Mouse (Mus musculus) splenic B cell, adult 2 months (primary cell): Measurements from ENCODE around the gene Ambra1.
A peak's percentile ranks its signal among the peaks of the same experiment; 100 is the strongest.

Experiments
- DNase-seq: peaks from one replicate; pipeline ENCODE4 v3.0.0-alpha.2; 2011; ENCODE audit warnings: low read depth, low spot score
- H3K27me3 ChIP-seq: 2 replicates; pipeline ENCODE4 v1.6.1; 2012; ENCODE audit warnings: mild to moderate bottlenecking, low read length, moderate library complexity, mixed read lengths; ENCODE audit not compliant: control insufficient read depth, poor library complexity, insufficient read depth, severe bottlenecking
- H3K36me3 ChIP-seq: 2 replicates; pipeline ENCODE4 v1.6.1; 2012; ENCODE audit warnings: mild to moderate bottlenecking, low read length, moderate library complexity, mixed read lengths; ENCODE audit not compliant: control insufficient read depth, poor library complexity, insufficient read depth, severe bottlenecking

Ambra1 gene

DNA sequence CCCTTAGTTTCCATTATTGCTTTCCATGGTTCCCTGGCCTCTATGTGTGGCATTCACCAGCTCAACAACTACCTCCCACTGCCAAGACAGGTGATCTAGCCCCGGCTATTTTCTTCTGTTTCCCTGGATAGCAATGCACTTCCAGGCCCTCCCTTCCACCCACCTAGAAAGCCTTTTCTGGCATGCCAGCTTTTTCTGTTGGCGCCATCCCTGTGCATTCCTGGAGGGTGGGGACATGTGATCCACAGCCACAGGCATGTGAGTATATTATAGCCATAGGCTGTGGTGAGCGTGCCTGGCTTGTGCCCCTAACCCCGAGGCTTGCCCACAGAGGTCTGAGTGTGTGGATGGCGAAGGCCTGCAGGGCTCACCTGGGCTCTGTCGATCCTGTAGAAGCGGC is 206.2 kb downstream of the Ambra1 start:
- DNase-seq = no peak
- H3K36me3 ChIP-seq = peaks cover 31% of the 10 kb centered on the region
- H3K27me3 ChIP-seq = no peaks in the 10 kb centered on the region

DNA sequence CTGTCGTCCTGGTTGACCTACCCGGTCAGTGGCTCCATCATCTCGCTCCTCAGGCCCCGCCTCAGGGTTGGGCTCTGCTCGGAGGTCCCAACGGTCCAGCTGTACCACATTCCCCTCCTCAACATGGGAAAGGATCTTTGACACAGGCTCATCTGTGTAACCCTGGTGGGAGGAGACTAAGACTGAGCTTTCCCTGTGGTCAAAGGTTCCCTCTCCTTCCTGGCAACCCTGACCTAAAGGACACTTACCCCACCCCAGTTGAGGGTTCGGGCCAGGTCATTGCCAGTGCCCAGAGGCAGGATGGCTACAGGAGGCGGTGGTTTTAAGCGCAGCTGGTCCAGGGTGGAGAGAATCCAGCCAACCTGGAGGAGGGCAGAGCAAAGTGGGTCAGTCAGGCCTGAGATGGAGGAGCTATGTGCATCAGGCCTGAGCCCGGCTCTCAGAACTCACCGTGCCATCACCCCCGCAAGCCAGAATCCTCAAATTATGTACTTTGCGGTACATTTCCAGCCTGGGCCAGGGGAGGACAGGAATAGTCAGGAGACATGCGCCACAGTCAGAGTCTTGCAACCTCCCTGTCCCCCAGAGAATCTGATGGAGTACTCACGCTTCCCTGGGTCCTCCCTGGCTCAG is 209.5 kb downstream of the Ambra1 start:
- DNase-seq = no peak
- Histone ChIP-seq H3K36me3 (peaks cover 23% of the 10 kb centered on the region), H3K27me3 (no peaks in the 10 kb centered on the region)

DNA sequence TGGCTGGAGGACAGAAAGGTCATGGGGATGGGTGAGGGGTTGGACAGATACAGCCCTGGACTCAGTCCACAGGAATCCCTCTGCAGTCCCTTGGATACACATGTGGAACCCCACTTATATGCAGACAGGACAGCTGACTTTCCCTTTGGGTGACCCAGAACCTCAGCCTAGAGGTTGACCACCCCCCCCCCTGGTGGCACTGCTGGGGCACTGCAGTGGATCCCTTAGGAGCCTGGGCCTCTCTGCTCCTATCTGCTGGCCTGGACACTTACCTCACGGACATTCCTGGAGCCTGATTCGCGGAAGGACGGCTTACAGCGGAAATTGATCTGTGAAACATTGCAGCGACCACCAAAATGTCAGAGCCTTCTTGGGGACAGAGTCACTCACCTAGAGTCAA is 212.4 kb downstream of the Ambra1 start:
- Histone ChIP-seq H3K36me3 (peaks cover 9% of the 10 kb centered on the region), H3K27me3 (no peaks in the 10 kb centered on the region)
- DNase-seq = peak; percentile 41

DNA sequence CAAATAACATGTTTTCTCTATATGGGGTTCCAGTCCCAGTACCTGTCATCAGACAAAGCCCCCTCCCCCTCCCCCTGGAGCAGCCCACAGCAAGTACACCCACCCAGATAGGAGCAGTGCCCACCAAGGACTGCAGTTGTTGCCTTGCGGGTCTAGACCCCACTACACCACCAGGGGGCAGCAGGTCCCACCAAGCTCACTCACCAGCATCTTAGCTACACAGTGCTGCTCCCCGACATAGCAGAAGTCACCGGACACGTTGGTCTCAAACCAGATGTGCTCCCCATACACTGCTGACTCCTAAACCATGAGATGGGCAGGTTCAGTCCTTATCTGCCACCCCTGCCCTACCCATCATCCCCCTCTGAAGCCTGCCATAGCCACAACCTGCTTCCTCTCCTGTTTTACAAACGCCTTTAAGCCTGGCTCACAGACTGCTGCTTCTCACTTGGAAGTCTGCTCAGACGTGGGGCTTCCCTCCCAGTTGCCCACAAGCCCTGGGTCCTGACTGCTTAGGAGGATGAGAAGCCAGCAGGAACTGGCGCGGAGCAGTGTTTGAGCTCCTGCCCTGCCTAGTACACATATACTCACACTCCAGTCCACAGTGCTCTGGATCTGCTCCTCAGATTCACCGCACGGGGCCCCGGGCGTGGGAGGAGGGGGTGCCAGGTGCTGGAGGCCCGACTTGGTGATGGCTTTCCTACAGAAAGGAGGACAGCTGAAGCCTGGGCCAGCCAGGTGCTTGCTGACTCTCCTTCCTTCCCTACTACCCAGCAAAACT is 214.4 kb downstream of the Ambra1 start:
- DNase-seq = peak; percentile 87
- Histone ChIP-seq H3K27me3 (no peaks in the 10 kb centered on the region), H3K36me3 (peaks cover 3% of the 10 kb centered on the region; the same call in 1 of the 2 replicates)

DNA sequence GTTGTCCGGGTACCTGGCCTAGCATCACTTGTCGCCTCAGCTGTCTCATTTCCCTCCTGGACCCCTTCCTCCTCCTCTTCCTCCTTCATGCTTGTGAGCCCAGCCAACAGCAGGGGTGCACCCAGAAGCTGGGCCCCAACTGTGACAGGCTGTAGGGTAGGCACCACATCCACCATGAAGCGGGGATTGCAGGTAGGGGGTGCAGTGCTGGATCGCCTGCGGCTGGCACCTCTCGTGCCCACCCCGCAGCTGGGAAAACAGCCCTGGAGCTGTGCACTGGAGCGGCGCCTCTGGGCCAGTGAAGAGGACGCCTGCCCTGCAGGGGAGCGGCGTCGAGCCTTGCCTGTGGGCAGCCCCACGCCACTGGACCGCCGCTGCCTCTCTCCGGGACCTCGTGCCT is 215.5 kb downstream of the Ambra1 start, which contains the start of gene Gm9821:
Gene Gm9821 (plus strand): TSS at position 221 of the 400 bp plus-strand sequence.
- H3K36me3 ChIP-seq = no peaks in the 10 kb centered on the region; the same call in 1 of the 2 replicates
- DNase-seq = no peak

DNA sequence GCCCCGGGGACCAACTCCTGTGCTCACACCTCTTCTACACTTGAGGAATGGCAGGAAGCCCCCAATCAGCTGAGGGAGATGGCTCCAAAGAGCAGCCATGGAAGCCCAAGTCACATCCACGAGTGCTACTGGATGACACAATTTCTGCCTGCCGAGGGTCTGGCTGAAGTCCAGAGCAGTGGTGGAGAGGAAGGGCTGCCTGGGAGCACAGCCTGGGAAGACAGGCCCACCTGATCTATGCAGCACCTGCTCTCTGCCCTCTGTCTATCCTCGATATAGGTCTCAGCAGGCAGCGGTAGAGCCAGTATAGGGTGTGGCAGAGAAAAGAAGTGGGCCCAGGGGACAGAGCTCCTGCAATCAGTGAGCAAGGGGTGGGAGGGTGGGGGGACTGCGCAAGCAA is 216.9 kb downstream of the Ambra1 start:
- DNase-seq = no peak
- no peaks in the 10 kb centered on the region; the same call in 1 of the 2 replicates for H3K36me3 ChIP-seq
- no peaks in the 10 kb centered on the region for H3K27me3 ChIP-seq

More for the DNA sequence above, 215.5 kb downstream of the Ambra1 start, which contains the start of gene Gm9821:
- no peaks in the 10 kb centered on the region for H3K27me3 ChIP-seq

DNA sequence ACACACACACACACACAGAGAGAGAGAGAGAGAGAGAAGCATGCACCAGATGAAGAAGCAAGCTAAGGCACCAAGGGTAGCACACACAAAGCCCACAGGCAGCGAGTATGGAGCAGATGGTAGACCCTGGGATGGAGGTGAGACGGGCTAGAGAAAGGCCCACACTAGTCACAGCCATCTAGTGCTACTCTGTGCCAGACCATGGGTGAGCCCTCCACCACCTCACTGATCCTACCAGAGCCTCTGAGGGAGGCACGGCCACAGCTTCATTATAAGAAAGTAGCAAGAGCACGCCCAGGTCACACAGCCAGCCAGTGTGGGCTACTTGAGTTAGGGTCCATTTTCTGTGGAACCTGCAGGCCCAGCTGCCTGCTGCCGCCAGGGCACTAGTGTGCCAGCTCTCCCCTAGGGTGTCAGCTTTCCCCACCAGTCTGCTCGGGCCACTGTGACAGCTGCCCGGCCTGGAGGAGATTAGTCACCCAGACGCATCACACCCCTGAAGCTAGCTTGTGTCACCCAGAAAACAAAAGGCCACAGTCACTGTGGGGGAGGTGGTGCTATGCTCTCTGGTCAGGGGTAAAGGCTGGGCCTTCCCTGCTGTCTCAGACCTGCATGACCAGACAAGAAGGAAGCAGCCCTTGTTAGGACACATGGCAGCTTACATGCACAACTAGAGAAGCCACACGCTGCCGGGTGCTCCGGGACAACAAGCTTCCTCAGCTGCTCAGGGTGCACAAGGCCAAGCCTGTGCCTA is 217.6 kb downstream of the Ambra1 start:
- no peaks in the 10 kb centered on the region for H3K27me3 ChIP-seq
- no peak for DNase-seq
- no peaks in the 10 kb centered on the region for H3K36me3 ChIP-seq

DNA sequence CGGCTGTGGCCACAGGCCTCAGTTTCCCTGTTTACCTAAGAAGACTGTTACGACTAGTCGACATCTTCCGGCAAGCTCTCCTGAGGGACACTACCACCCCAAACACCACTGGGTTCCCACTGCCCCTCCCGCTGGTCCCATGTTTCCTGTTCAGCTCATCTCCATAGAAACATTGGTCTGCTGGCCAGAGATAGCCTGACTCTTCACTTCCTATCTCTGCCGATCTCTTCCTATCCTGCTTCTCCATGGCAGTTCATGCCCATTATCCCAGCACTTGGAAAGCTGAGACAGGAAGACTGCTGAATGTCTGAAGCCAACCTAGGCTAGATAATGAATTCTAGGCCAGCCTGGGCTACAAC is 218.2 kb downstream of the Ambra1 start:
- no peaks in the 10 kb centered on the region for H3K36me3 ChIP-seq
- no peaks in the 10 kb centered on the region for H3K27me3 ChIP-seq
- no peak for DNase-seq

DNA sequence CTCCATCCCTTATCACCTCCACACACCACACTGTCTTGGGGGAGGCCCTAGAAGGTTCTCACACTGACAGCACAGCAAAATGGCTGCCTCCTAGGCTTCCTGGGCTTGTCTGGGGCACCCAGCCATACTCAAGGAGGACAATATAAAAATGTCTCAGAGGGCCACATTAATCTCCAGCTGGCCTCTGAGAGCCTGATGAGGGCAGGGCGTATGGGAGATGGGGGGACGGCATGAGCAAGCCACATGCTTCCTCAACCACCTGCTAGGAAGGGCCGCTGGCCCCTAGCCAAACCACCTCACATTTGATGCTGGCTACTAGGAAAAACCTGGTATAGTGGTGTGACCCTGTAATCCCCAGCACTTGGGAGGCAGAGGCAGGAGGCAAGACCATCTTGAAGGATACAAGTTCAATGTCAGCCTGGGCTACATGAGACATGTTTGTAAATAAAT is 218.9 kb downstream of the Ambra1 start:
- no peaks in the 10 kb centered on the region for H3K36me3 ChIP-seq
- no peak for DNase-seq
- H3K27me3 ChIP-seq = no peaks in the 10 kb centered on the region

DNA sequence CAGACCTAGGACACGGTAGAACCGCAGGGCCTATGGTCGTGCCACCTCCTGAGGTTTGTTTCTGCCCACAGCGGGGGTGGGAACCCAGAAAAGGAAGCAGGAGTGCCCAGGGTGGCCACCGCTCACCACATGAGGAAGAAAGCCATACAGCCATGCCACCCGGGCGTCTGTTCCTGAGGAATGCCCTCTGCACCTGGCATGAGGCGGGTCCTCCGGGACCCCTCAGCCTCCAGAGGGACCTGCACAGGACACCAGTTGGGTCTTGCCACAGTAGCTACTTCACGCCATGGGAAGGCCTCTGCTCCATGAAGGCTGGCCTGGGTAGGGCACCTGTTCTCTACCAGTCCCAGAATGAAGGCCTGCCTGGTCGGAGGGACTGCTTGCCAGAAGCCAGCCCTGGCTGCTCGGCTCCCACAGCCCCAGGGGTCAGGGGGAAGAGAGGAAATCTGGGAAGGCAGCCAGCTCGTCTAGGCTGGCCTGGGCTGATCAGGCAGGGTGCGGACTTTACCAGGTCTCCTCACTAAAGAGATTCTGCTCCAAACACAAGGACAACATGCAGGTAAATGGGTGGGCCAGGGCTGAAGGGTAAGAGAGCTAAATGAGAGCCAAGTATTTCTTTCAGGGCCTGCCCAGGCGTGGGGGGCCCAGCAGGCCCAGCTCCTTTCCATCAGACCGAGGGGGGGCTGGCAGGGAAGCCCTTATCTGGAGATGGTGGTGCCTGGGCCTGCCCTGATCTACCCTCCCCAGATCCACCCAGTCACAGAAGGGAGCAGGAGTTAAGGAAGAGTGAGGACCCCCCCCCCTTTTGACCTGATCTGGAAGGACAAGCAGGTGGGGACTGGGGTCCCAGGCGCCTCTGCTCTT is 219.7 kb downstream of the Ambra1 start:
- no peak for DNase-seq
- Histone ChIP-seq H3K27me3 (no peaks in the 10 kb centered on the region), H3K36me3 (no peaks in the 10 kb centered on the region)

DNA sequence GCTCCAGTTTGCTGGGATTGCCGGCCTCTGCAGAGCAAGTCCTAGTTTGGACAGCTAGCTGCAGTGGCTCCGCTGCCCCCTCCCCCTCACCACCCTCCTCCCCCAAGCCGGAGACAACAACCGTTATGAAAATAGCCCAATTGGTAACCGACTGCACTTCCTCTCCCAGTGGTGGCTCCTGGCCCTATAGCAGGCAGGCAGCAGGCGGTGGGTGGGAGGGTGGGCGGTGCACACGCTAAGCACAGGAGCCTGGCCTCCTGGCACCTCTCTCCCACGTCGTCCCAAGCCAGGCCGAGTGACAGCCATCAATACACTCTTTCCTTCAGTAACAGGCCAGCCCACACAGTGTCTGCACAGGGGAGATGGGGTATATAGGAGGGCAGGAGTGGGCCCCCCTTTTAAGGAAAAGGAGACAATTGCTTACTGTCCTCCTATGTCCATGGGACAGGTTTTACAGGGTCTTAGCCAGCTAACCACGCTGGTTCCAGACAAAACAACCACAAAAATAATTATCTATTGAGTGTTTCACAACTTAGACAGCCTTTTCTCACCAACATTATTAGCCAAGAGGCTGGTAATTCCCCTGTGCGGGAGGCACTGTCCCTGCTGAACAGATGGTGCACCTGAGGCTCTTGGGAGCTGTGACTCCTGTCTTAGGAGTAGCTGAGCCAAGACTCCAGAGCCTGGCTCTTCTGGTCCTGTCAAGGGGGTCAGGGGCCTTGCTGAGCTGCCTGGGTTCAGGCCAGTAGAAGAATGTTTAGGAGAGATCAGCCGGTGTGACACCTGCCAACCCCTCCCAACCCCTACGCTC is 220.5 kb downstream of the Ambra1 start:
- H3K36me3 ChIP-seq = no peaks in the 10 kb centered on the region
- no peaks in the 10 kb centered on the region for H3K27me3 ChIP-seq
- peak; percentile 68 for DNase-seq

DNA sequence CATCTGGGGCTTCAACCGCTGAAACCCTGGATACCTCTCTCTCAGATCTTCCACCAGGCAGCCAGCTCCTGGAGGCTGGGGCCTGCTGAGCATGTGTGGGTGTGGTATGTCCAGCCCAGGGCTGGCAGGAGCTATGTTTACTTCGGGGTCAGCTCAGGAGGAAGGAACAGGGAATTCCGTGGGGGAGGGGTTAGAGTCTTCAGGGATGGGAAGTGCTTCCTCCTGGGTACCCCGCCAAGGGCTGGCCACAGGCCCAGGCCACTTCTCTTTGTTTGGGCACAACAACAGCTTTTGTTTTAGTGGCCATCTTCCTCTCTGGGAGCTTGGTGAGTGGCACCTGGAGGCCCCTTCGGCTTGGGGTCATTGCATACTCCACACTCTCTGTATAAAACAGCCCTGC is 223.9 kb downstream of the Ambra1 start:
- DNase-seq = no peak
- Histone ChIP-seq H3K27me3 (no peaks in the 10 kb centered on the region), H3K36me3 (no peaks in the 10 kb centered on the region; the same call in 1 of the 2 replicates)

DNA sequence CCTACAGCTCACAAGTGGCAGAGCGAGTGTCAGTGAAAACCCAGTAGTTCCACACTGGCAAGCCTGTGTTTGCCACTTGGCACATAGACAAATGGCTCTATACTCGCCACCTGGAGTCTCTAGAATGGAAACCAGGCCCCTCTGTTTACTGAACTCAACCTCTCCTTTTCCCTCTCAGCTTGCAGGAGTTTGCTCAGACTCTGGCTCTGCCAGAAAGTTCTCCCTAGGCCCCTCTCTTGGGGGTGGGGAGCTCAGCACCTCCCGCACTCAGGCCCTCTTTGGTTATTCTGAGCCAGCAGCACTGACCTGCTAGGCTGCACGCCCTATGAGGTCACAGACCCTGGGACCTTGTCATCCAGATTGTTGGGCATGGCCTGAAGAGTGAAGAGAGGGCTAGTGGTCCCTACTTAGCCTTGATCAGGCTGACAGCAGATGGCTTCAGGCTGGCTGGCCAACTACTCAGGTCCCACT is 225.2 kb downstream of the Ambra1 start:
- peaks cover 2% of the 10 kb centered on the region for H3K36me3 ChIP-seq
- no peaks in the 10 kb centered on the region for H3K27me3 ChIP-seq
- no peak for DNase-seq
